Mouse (Mus musculus): ENCODE measurements around the gene Krtap19-1. TPM values are rescaled to one million over a fixed set of nuclear protein-coding genes. Genes with fewer than 3 reads are reported as not detected.

The Krtap19-1 gene
- polyA plus RNA-seq (2015; fragmentation: Nextera tagmentation; extraction: Ambion mirVana), result not detected in 2 replicates

GRCm38 (mm10) chr16:88869311-88869710, at the start of gene Krtap19-1:
Krtap19-1 (minus strand) TSS chr16:88869411.
- Histone ChIP-seq H3K4me2 (replicated peaks) (no peak within 1 kb of the TSS), H3K27ac (no peak within 1 kb of the TSS), H3K9me3 (no peaks in the 10 kb centered on the region), H3K27me3 (no peaks in the 10 kb centered on the region), H3K9ac (replicated peaks) (no peak within 1 kb of the TSS), H3K4me3 (replicated peaks) (no peak within 1 kb of the TSS), H3K36me3 (no peaks in the 10 kb centered on the region), H3K4me1 (replicated peaks) (no peaks in the 10 kb centered on the region)
- no peak for ATAC-seq
- 86% methylated on average over 6 of the region's 6 CpGs for WGBS

- Histone ChIP-seq H3K27me3 (no peaks in the 10 kb centered on the region), H3K9me3 (no peaks in the 10 kb centered on the region), H3K27ac (no peak within 1 kb of the TSS), H3K9ac (replicated peaks) (no peak within 1 kb of the TSS), H3K36me3 (no peaks in the 10 kb centered on the region), H3K4me3 (replicated peaks) (no peak within 1 kb of the TSS), H3K4me2 (replicated peaks) (no peak within 1 kb of the TSS), H3K4me1 (replicated peaks) (no peaks in the 10 kb centered on the region)
- ATAC-seq, result no peak
- 90% methylated on average over 6 of the region's 6 CpGs for WGBS
These were observed 27.1 kb upstream of the Krtap19-1 start, which contains the start of gene Krtap19-5 for GRCm38 (mm10) chr16:88896357-88896756. Krtap19-5 (minus strand) TSS chr16:88896457.

- H3K36me3 ChIP-seq, result no peaks in the 10 kb centered on the region
- ATAC-seq, result no peak
- H3K9ac ChIP-seq (replicated peaks), result no peak overlapping the region
- 89% methylated on average over 6 of the region's 6 CpGs for WGBS
- H3K27me3 ChIP-seq, result no peaks in the 10 kb centered on the region
- no peak overlapping the region for H3K27ac ChIP-seq
- no peak overlapping the region for H3K4me2 ChIP-seq (replicated peaks)
- no peak overlapping the region for H3K4me3 ChIP-seq (replicated peaks)
- no peaks in the 10 kb centered on the region for H3K9me3 ChIP-seq
- H3K4me1 ChIP-seq (replicated peaks), result no peaks in the 10 kb centered on the region
These were observed 17.7 kb upstream of the Krtap19-1 start for GRCm38 (mm10) chr16:88886870-88887269.

GRCm38 (mm10) chr16:88884989-88885388, 15.8 kb upstream of the Krtap19-1 start, which contains the start of gene Krtap19-4:
Krtap19-4 (minus strand) TSS chr16:88885089.
- Histone ChIP-seq H3K4me1 (replicated peaks) (no peaks in the 10 kb centered on the region), H3K9ac (replicated peaks) (no peak within 1 kb of the TSS), H3K27ac (no peak within 1 kb of the TSS), H3K27me3 (no peaks in the 10 kb centered on the region), H3K4me3 (replicated peaks) (no peak within 1 kb of the TSS), H3K36me3 (no peaks in the 10 kb centered on the region), H3K4me2 (replicated peaks) (no peak within 1 kb of the TSS), H3K9me3 (no peaks in the 10 kb centered on the region)
- no peak for ATAC-seq
- 92% methylated on average over 5 of the region's 5 CpGs for WGBS

GRCm38 (mm10) chr16:88877938-88878337, 8.7 kb upstream of the Krtap19-1 start, which contains the start of gene Krtap19-3:
Krtap19-3 (minus strand) TSS chr16:88878038.
- Histone ChIP-seq H3K36me3 (no peaks in the 10 kb centered on the region), H3K9ac (replicated peaks) (no peak within 1 kb of the TSS), H3K4me3 (replicated peaks) (no peak within 1 kb of the TSS), H3K27ac (no peak within 1 kb of the TSS), H3K4me1 (replicated peaks) (no peaks in the 10 kb centered on the region), H3K9me3 (no peaks in the 10 kb centered on the region), H3K27me3 (no peaks in the 10 kb centered on the region), H3K4me2 (replicated peaks) (no peak within 1 kb of the TSS)
- no peak for ATAC-seq
- 90% methylated on average over 2 of the region's 2 CpGs for WGBS

GRCm38 (mm10) chr16:88874169-88874568, 5.0 kb upstream of the Krtap19-1 start, which contains the start of gene Krtap19-2:
Krtap19-2 (minus strand) TSS chr16:88874269.
- no peak within 1 kb of the TSS for H3K9ac ChIP-seq (replicated peaks)
- no peak within 1 kb of the TSS for H3K4me3 ChIP-seq (replicated peaks)
- H3K4me2 ChIP-seq (replicated peaks), result no peak within 1 kb of the TSS
- WGBS, result 96% methylated on average over 3 of the region's 3 CpGs
- no peaks in the 10 kb centered on the region for H3K36me3 ChIP-seq
- H3K9me3 ChIP-seq, result no peaks in the 10 kb centered on the region
- H3K4me1 ChIP-seq (replicated peaks), result no peaks in the 10 kb centered on the region
- H3K27ac ChIP-seq, result no peak within 1 kb of the TSS
- no peaks in the 10 kb centered on the region for H3K27me3 ChIP-seq
- ATAC-seq, result no peak

GRCm38 (mm10) chr16:88864887-88865407, 4.3 kb downstream of the Krtap19-1 start:
- H3K27me3 ChIP-seq, result no peaks in the 10 kb centered on the region
- no peak for ATAC-seq
- 87% methylated on average over 4 of the region's 4 CpGs for WGBS

GRCm38 (mm10) chr16:88851450-88851849, 17.8 kb downstream of the Krtap19-1 start:
- H3K27me3 ChIP-seq, result no peaks in the 10 kb centered on the region
- 14% methylated on average over 5 of the region's 5 CpGs for WGBS
- no peaks in the 10 kb centered on the region for H3K9me3 ChIP-seq
- H3K4me1 ChIP-seq (replicated peaks), result no peaks in the 10 kb centered on the region
- H3K4me3 ChIP-seq (replicated peaks), result no peak overlapping the region
- no peaks in the 10 kb centered on the region for H3K36me3 ChIP-seq
- no peak overlapping the region for H3K27ac ChIP-seq
- no peak overlapping the region for H3K4me2 ChIP-seq (replicated peaks)
- ATAC-seq, result no peak
- no peak overlapping the region for H3K9ac ChIP-seq (replicated peaks)

More at GRCm38 (mm10) chr16:88864887-88865407, 4.3 kb downstream of the Krtap19-1 start:
- Histone ChIP-seq H3K4me1 (replicated peaks) (no peaks in the 10 kb centered on the region), H3K4me3 (replicated peaks) (no peak overlapping the region), H3K27ac (no peak overlapping the region), H3K4me2 (replicated peaks) (no peak overlapping the region), H3K36me3 (no peaks in the 10 kb centered on the region), H3K9ac (replicated peaks) (no peak overlapping the region), H3K9me3 (no peaks in the 10 kb centered on the region)

GRCm38 (mm10) chr16:88848558-88848957, 20.7 kb downstream of the Krtap19-1 start:
- H3K9ac ChIP-seq (replicated peaks), result no peak overlapping the region
- H3K9me3 ChIP-seq, result no peaks in the 10 kb centered on the region
- 86% methylated on average over 4 of the region's 4 CpGs for WGBS
- no peaks in the 10 kb centered on the region for H3K27me3 ChIP-seq
- H3K4me3 ChIP-seq (replicated peaks), result no peak overlapping the region
- no peaks in the 10 kb centered on the region for H3K4me1 ChIP-seq (replicated peaks)
- no peak for ATAC-seq
- no peaks in the 10 kb centered on the region for H3K36me3 ChIP-seq
- H3K4me2 ChIP-seq (replicated peaks), result no peak overlapping the region
- no peak overlapping the region for H3K27ac ChIP-seq

GRCm38 (mm10) chr16:88847363-88847762, 21.8 kb downstream of the Krtap19-1 start:
- no peak overlapping the region for H3K4me3 ChIP-seq (replicated peaks)

GRCm38 (mm10) chr16:88826978-88827377, 42.2 kb downstream of the Krtap19-1 start:
- H3K4me3 ChIP-seq (replicated peaks), result no peak overlapping the region
- WGBS, result 82% methylated on average over 3 of the region's 3 CpGs
- no peak overlapping the region for H3K9ac ChIP-seq (replicated peaks)
- no peaks in the 10 kb centered on the region for H3K27me3 ChIP-seq
- no peak overlapping the region for H3K27ac ChIP-seq
- H3K36me3 ChIP-seq, result no peaks in the 10 kb centered on the region
- no peaks in the 10 kb centered on the region for H3K4me1 ChIP-seq (replicated peaks)
- no peaks in the 10 kb centered on the region for H3K9me3 ChIP-seq
- ATAC-seq, result no peak
- no peak overlapping the region for H3K4me2 ChIP-seq (replicated peaks)

More at GRCm38 (mm10) chr16:88847363-88847762, 21.8 kb downstream of the Krtap19-1 start:
- Histone ChIP-seq H3K9me3 (no peaks in the 10 kb centered on the region), H3K27me3 (no peaks in the 10 kb centered on the region), H3K27ac (no peak overlapping the region), H3K36me3 (no peaks in the 10 kb centered on the region), H3K4me1 (replicated peaks) (no peaks in the 10 kb centered on the region), H3K4me2 (replicated peaks) (no peak overlapping the region), H3K9ac (replicated peaks) (no peak overlapping the region)
- ATAC-seq, result no peak
- WGBS, result 98% methylated on average over 1 of the region's 1 CpGs

- Histone ChIP-seq H3K4me1 (replicated peaks) (no peaks in the 10 kb centered on the region), H3K9me3 (no peaks in the 10 kb centered on the region), H3K4me2 (replicated peaks) (no peak within 1 kb of the TSS), H3K4me3 (replicated peaks) (no peak within 1 kb of the TSS), H3K9ac (replicated peaks) (no peak within 1 kb of the TSS), H3K36me3 (no peaks in the 10 kb centered on the region), H3K27me3 (no peaks in the 10 kb centered on the region), H3K27ac (no peak within 1 kb of the TSS)
- no peak for ATAC-seq
- WGBS, result 84% methylated on average over 9 of the region's 9 CpGs
These were observed 43.0 kb downstream of the Krtap19-1 start, which contains the start of gene Krtap14 for GRCm38 (mm10) chr16:88826095-88826652. Krtap14 (minus strand) TSS chr16:88826145.

Data from midbrain, embryonic 13.5 days (tissue).